Mouse (Mus musculus) liver, embryonic 15.5 days (tissue): Measurements from ENCODE around the gene Rbm8a2. TPM values are rescaled to one million over a fixed set of nuclear protein-coding genes. Genes with fewer than 3 reads are reported as not detected.
A peak's percentile ranks its signal among the peaks of the same experiment; 100 is the strongest.

Experiments
- ATAC-seq: fragments of 200-750 bp; cut with Nextera tagmentation; 2 replicates; pipeline ENCODE4 v1.8.0; 2017; ENCODE audit warnings: moderate number of reproducible peaks, mild to moderate bottlenecking, moderate library complexity; ENCODE audit not compliant: insufficient read depth
- H3K27ac ChIP-seq: fragments of 300-500 bp; sonication (generic); replicated peaks from 2 replicates; pipeline ENCODE4 v1.5.1; 2015; ENCODE audit warnings: mild to moderate bottlenecking, inconsistent platforms
- H3K27me3 ChIP-seq: fragments of 300-500 bp; sonication (generic); 2 replicates; pipeline ENCODE4 v1.6.1; 2015; ENCODE audit warnings: mild to moderate bottlenecking, inconsistent platforms
- H3K36me3 ChIP-seq: fragments of 300-500 bp; sonication (generic); replicated peaks from 2 replicates; pipeline ENCODE4 v1.6.1; 2015; ENCODE audit warnings: moderate library complexity, mild to moderate bottlenecking, inconsistent platforms
- H3K4me1 ChIP-seq: fragments of 300-500 bp; sonication (generic); replicated peaks from 2 replicates; pipeline ENCODE4 v1.6.1; 2015; ENCODE audit warnings: inconsistent platforms
- H3K4me2 ChIP-seq: fragments of 300-500 bp; sonication (generic); 2 replicates; pipeline ENCODE4 v1.6.1; 2015; ENCODE audit warnings: moderate library complexity, mild to moderate bottlenecking, inconsistent platforms
- H3K4me3 ChIP-seq: fragments of 300-500 bp; sonication (generic); replicated peaks from 2 replicates; pipeline ENCODE4 v1.5.1; 2015; ENCODE audit warnings: mild to moderate bottlenecking, inconsistent platforms
- H3K9ac ChIP-seq: fragments of 300-500 bp; sonication (generic); 2 replicates; pipeline ENCODE4 v1.6.1; 2015; ENCODE audit warnings: moderate library complexity, mild to moderate bottlenecking, inconsistent platforms
- H3K9me3 ChIP-seq: fragments of 300-500 bp; sonication (generic); replicated peaks from 2 replicates; pipeline ENCODE4 v1.6.1; 2016; ENCODE audit warnings: inconsistent platforms
- WGBS: fragments of 180-500 bp; shearing (Covaris S2); methylation state at CpG from one replicate; pipeline ENCODE4 v1.1.7; 2015; ENCODE audit warnings: mixed read lengths; ENCODE audit not compliant: insufficient replicate concordance; 5-methylcytosine and 5-hydroxymethylcytosine counted together
- polyA plus RNA-seq: library from polyadenylated mRNA; unstranded; fragments of >200 nt; fragmentation: Nextera tagmentation; extraction: Ambion mirVana; gene quantifications from 2 replicates; pipeline ENCODE4 v1.2.1, GENCODE M21; 2015

Gene Rbm8a2
- polyA plus RNA-seq, 1 experiment from 2014 or later, result 0.35 TPM

GRCm38 (mm10) chr1:175988448-175988847, 9.5 kb upstream of the Rbm8a2 start:
- ATAC-seq, result no peak
- 68% methylated on average over 5 of the region's 5 CpGs for WGBS
- no peaks in the 10 kb centered on the region for H3K4me1 ChIP-seq
- no peak overlapping the region for H3K4me3 ChIP-seq
- H3K27ac ChIP-seq, result no peak overlapping the region
- no peaks in the 10 kb centered on the region for H3K9me3 ChIP-seq
- H3K4me2 ChIP-seq, result no peak overlapping the region
- H3K9ac ChIP-seq, result no peak overlapping the region
- no peaks in the 10 kb centered on the region for H3K27me3 ChIP-seq
- no peaks in the 10 kb centered on the region for H3K36me3 ChIP-seq

GRCm38 (mm10) chr1:175970710-175971109, 8.2 kb downstream of the Rbm8a2 start:
- H3K27ac ChIP-seq, result no peak overlapping the region

GRCm38 (mm10) chr1:175967004-175967745, 11.7 kb downstream of the Rbm8a2 start:
- WGBS, result 58% methylated on average over 5 of the region's 5 CpGs
- Histone ChIP-seq H3K9me3 (no peaks in the 10 kb centered on the region), H3K4me1 (no peaks in the 10 kb centered on the region), H3K9ac (no peak overlapping the region), H3K4me2 (no peak overlapping the region), H3K27ac (no peak overlapping the region), H3K36me3 (no peaks in the 10 kb centered on the region), H3K4me3 (no peak overlapping the region), H3K27me3 (no peaks in the 10 kb centered on the region)
- no peak for ATAC-seq

More at GRCm38 (mm10) chr1:175970710-175971109, 8.2 kb downstream of the Rbm8a2 start:
- ATAC-seq, result no peak
- no peaks in the 10 kb centered on the region for H3K4me1 ChIP-seq
- H3K27me3 ChIP-seq, result no peaks in the 10 kb centered on the region
- no peak overlapping the region for H3K9ac ChIP-seq
- WGBS, result 62% methylated on average over 5 of the region's 5 CpGs
- no peaks in the 10 kb centered on the region for H3K36me3 ChIP-seq
- H3K9me3 ChIP-seq, result no peaks in the 10 kb centered on the region
- H3K4me2 ChIP-seq, result no peak overlapping the region
- H3K4me3 ChIP-seq, result no peak overlapping the region

GRCm38 (mm10) chr1:175961786-175962185, 17.1 kb downstream of the Rbm8a2 start:
- WGBS, result 59% methylated on average over 2 of the region's 2 CpGs
- Histone ChIP-seq H3K9ac (no peak overlapping the region), H3K4me2 (no peak overlapping the region), H3K4me1 (no peaks in the 10 kb centered on the region), H3K9me3 (no peaks in the 10 kb centered on the region), H3K4me3 (no peak overlapping the region), H3K27me3 (no peaks in the 10 kb centered on the region), H3K27ac (no peak overlapping the region), H3K36me3 (no peaks in the 10 kb centered on the region)
- no peak for ATAC-seq

GRCm38 (mm10) chr1:175950851-175951250, 28.1 kb downstream of the Rbm8a2 start:
- Histone ChIP-seq H3K36me3 (no peaks in the 10 kb centered on the region), H3K27ac (no peak overlapping the region), H3K4me1 (no peaks in the 10 kb centered on the region), H3K4me3 (no peak overlapping the region), H3K27me3 (no peaks in the 10 kb centered on the region), H3K9me3 (no peaks in the 10 kb centered on the region), H3K4me2 (no peak overlapping the region), H3K9ac (no peak overlapping the region)
- ATAC-seq, result no peak
- WGBS, result 75% methylated on average over 2 of the region's 2 CpGs

GRCm38 (mm10) chr1:175950421-175950820, 28.5 kb downstream of the Rbm8a2 start:
- no peaks in the 10 kb centered on the region for H3K27me3 ChIP-seq
- H3K9ac ChIP-seq, result no peak overlapping the region
- no peak overlapping the region for H3K27ac ChIP-seq
- no peak overlapping the region for H3K4me2 ChIP-seq
- 63% methylated on average over 3 of the region's 3 CpGs for WGBS
- no peaks in the 10 kb centered on the region for H3K36me3 ChIP-seq
- H3K9me3 ChIP-seq, result no peaks in the 10 kb centered on the region
- H3K4me3 ChIP-seq, result no peak overlapping the region
- no peak for ATAC-seq
- no peaks in the 10 kb centered on the region for H3K4me1 ChIP-seq

- no peak for ATAC-seq
- WGBS, result 58% methylated on average over 4 of the region's 4 CpGs
- Histone ChIP-seq H3K9me3 (no peaks in the 10 kb centered on the region), H3K4me1 (no peaks in the 10 kb centered on the region), H3K36me3 (no peaks in the 10 kb centered on the region), H3K27me3 (no peaks in the 10 kb centered on the region), H3K4me3 (no peak overlapping the region), H3K4me2 (no peak overlapping the region), H3K27ac (no peak overlapping the region), H3K9ac (no peak overlapping the region)
Observed at GRCm38 (mm10) chr1:175946718-175947315, 32.1 kb downstream of the Rbm8a2 start.

- ATAC-seq, result no peak
- no peak overlapping the region for H3K9ac ChIP-seq
- H3K36me3 ChIP-seq, result no peaks in the 10 kb centered on the region
- H3K4me2 ChIP-seq, result no peak overlapping the region
- H3K27ac ChIP-seq, result no peak overlapping the region
- no peaks in the 10 kb centered on the region for H3K27me3 ChIP-seq
- no peak overlapping the region for H3K4me3 ChIP-seq
- H3K4me1 ChIP-seq, result no peaks in the 10 kb centered on the region
- H3K9me3 ChIP-seq, result no peaks in the 10 kb centered on the region
- 65% methylated on average over 7 of the region's 7 CpGs for WGBS
Observed at GRCm38 (mm10) chr1:175943168-175943567, 35.7 kb downstream of the Rbm8a2 start.

GRCm38 (mm10) chr1:175938731-175939130, 40.2 kb downstream of the Rbm8a2 start:
- H3K27ac ChIP-seq, result no peak overlapping the region
- no peaks in the 10 kb centered on the region for H3K9me3 ChIP-seq
- 0 out of 2 replicates have a peak, but pooled peaks cover 3% of the 10 kb centered on the region for H3K4me1 ChIP-seq
- H3K4me2 ChIP-seq, result no peak overlapping the region
- H3K9ac ChIP-seq, result no peak overlapping the region
- no peaks in the 10 kb centered on the region for H3K36me3 ChIP-seq
- no peaks in the 10 kb centered on the region for H3K27me3 ChIP-seq
- 60% methylated on average over 3 of the region's 3 CpGs for WGBS
- no peak for ATAC-seq
- no peak overlapping the region for H3K4me3 ChIP-seq

- WGBS, result 11% methylated on average over 11 of the region's 11 CpGs
- Histone ChIP-seq H3K9ac (no peak overlapping the region), H3K4me2 (peak overlapping the region; percentile 27; the same call in 1 of the 2 replicates), H3K4me3 (no peak overlapping the region), H3K27me3 (no peaks in the 10 kb centered on the region), H3K27ac (no peak overlapping the region), H3K9me3 (no peaks in the 10 kb centered on the region), H3K36me3 (no peaks in the 10 kb centered on the region), H3K4me1 (0 out of 2 replicates have a peak, but pooled peaks cover 3% of the 10 kb centered on the region)
- ATAC-seq, result no peak
Observed at GRCm38 (mm10) chr1:175936282-175936737, 42.6 kb downstream of the Rbm8a2 start.

GRCm38 (mm10) chr1:175931391-175931790, 47.5 kb downstream of the Rbm8a2 start:
- no peak overlapping the region for H3K27ac ChIP-seq
- no peak overlapping the region for H3K4me2 ChIP-seq
- H3K27me3 ChIP-seq, result no peaks in the 10 kb centered on the region
- 0 out of 2 replicates have a peak, but pooled peaks cover 3% of the 10 kb centered on the region for H3K4me1 ChIP-seq
- WGBS, result 71% methylated on average over 5 of the region's 5 CpGs
- no peak overlapping the region for H3K4me3 ChIP-seq
- no peaks in the 10 kb centered on the region for H3K36me3 ChIP-seq
- H3K9me3 ChIP-seq, result no peaks in the 10 kb centered on the region
- no peak for ATAC-seq
- H3K9ac ChIP-seq, result no peak overlapping the region
